Mouse (Mus musculus): ENCODE data around the gene Slc35f5. TPM values are rescaled to one million over a fixed set of nuclear protein-coding genes. Genes with fewer than 3 reads are reported as not detected.
"Not testable (repeated sequence)": the region's sequence is repeated elsewhere in the genome, so short reads cannot be mapped to it uniquely, and the experiment has no call there.

Slc35f5 gene
- polyA plus RNA-seq (2015; fragmentation: Nextera tagmentation; extraction: Ambion mirVana) = 27.7 and 34.8 TPM in 2 replicates

- peak; percentile 97 for ATAC-seq (ENCODE audit: low FRiP score)
- Histone ChIP-seq H3K9me3 (no peaks in the 10 kb centered on the region), H3K27me3 (no peaks in the 10 kb centered on the region), H3K36me3 (0 out of 2 replicates have a peak, but pooled peaks cover 7% of the 10 kb centered on the region), H3K4me1 (replicated peaks) (peaks cover 12% of the 10 kb centered on the region), H3K4me3 (peak within 1 kb of the TSS; percentile 82), H3K9ac (peak within 1 kb of the TSS; percentile 86), H3K4me2 (peak within 1 kb of the TSS; percentile 69), H3K27ac (peak within 1 kb of the TSS; percentile 93)
- under 1% methylated on average over 52 of the region's 61 CpGs for WGBS
These were observed at the start of gene Slc35f5 for GRCm38 (mm10) chr1:125560259-125561192. TSS of gene Slc35f5 (plus strand) at chr1:125560595.

DNA sequence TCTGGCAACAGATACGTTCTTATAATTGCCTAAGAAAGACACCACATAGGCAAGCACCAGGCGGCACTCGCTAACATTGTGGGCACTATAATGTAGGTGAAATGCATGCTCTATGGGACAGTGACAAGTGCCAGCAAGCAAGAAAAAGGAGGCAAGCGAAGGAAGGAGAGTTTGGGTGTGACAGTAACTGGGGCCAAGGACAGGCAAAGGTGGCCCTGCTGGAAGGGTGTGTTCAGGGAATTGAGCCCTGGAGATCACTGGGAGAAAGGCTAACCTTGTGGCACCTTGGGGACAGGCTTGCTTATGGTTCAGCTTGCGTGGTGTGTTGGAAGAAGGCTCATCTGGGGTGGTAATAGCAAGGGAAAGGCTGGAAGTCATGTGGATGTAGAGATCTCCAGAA, 45.7 kb upstream of the Slc35f5 start:
- Histone ChIP-seq H3K27me3 (no peaks in the 10 kb centered on the region), H3K4me1 (replicated peaks) (no peaks in the 10 kb centered on the region), H3K36me3 (no peaks in the 10 kb centered on the region), H3K4me3 (no peak overlapping the region), H3K9ac (no peak overlapping the region), H3K27ac (no peak overlapping the region), H3K4me2 (no peak overlapping the region), H3K9me3 (no peaks in the 10 kb centered on the region)
- 84% methylated on average over 5 of the region's 5 CpGs for WGBS
- no peak for ATAC-seq (ENCODE audit: low FRiP score)

- WGBS = 79% methylated on average over 7 of the region's 7 CpGs
These were observed 43.3 kb upstream of the Slc35f5 start for GRCm38 (mm10) chr1:125516910-125517659.

DNA sequence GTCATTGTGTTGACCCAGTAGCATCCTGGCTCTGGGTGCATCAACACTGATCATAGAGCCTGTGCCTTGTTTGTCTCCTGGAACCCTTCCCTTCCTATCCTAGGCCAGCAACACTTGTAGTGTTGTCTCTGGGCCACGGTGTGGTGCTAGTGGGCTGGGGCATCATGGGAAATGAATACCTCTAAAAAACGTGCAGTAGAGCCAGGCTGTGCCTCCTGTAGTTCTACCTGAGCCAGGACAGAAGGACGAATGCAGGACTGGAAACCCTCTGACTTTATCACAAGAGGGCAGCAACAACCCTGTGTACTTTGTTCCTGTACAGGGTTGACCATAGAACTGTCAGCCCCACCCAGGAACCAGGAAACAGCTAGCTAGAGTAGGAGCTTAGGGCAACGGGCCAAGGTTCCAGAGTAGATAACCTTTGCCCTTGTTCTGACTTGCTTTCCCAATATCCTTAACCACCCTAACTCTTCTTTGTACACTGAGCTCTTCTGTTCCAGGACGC, 41.2 kb upstream of the Slc35f5 start:
- Histone ChIP-seq H3K9ac (no peak overlapping the region), H3K36me3 (no peaks in the 10 kb centered on the region), H3K9me3 (no peaks in the 10 kb centered on the region), H3K4me2 (no peak overlapping the region), H3K27ac (no peak overlapping the region), H3K4me1 (replicated peaks) (no peaks in the 10 kb centered on the region), H3K4me3 (no peak overlapping the region), H3K27me3 (no peaks in the 10 kb centered on the region)
- 72% methylated on average over 5 of the region's 5 CpGs for WGBS
- no peak for ATAC-seq (ENCODE audit: low FRiP score)

More at GRCm38 (mm10) chr1:125516910-125517659, 43.3 kb upstream of the Slc35f5 start:
- Histone ChIP-seq H3K4me2 (no peak overlapping the region), H3K4me1 (replicated peaks) (no peaks in the 10 kb centered on the region), H3K27ac (no peak overlapping the region), H3K36me3 (no peaks in the 10 kb centered on the region), H3K4me3 (no peak overlapping the region), H3K9ac (no peak overlapping the region), H3K9me3 (no peaks in the 10 kb centered on the region), H3K27me3 (no peaks in the 10 kb centered on the region)
- no peak for ATAC-seq (ENCODE audit: low FRiP score)

- Histone ChIP-seq H3K4me1 (replicated peaks) (no peaks in the 10 kb centered on the region), H3K27ac (no peak overlapping the region), H3K4me3 (no peak overlapping the region), H3K36me3 (no peaks in the 10 kb centered on the region), H3K9ac (no peak overlapping the region), H3K27me3 (no peaks in the 10 kb centered on the region), H3K9me3 (no peaks in the 10 kb centered on the region), H3K4me2 (no peak overlapping the region)
- WGBS = 67% methylated on average over 7 of the region's 7 CpGs
- ATAC-seq (ENCODE audit: low FRiP score) = no peak
These were observed 34.3 kb upstream of the Slc35f5 start for GRCm38 (mm10) chr1:125525965-125526665.

- Histone ChIP-seq H3K36me3 (no peaks in the 10 kb centered on the region), H3K27me3 (no peaks in the 10 kb centered on the region), H3K4me2 (no peak overlapping the region), H3K9me3 (no peaks in the 10 kb centered on the region), H3K4me3 (no peak overlapping the region), H3K27ac (no peak overlapping the region), H3K9ac (no peak overlapping the region), H3K4me1 (replicated peaks) (no peaks in the 10 kb centered on the region)
- no peak for ATAC-seq (ENCODE audit: low FRiP score)
- 95% methylated on average over 1 of the region's 1 CpGs for WGBS
These were observed 33.8 kb upstream of the Slc35f5 start for GRCm38 (mm10) chr1:125526666-125527004.

GRCm38 (mm10) chr1:125527364-125527763, 33.0 kb upstream of the Slc35f5 start:
- Histone ChIP-seq H3K4me1 (replicated peaks) (no peaks in the 10 kb centered on the region), H3K27ac (no peak overlapping the region), H3K36me3 (no peaks in the 10 kb centered on the region), H3K9ac (no peak overlapping the region), H3K27me3 (no peaks in the 10 kb centered on the region), H3K9me3 (no peaks in the 10 kb centered on the region), H3K4me2 (no peak overlapping the region), H3K4me3 (no peak overlapping the region)
- WGBS = 83% methylated on average over 3 of the region's 3 CpGs
- no peak for ATAC-seq (ENCODE audit: low FRiP score)

GRCm38 (mm10) chr1:125533180-125533912, 27.0 kb upstream of the Slc35f5 start:
- H3K4me1 ChIP-seq (replicated peaks); H3K9me3 ChIP-seq; H3K4me3 ChIP-seq; H3K36me3 ChIP-seq; H3K27ac ChIP-seq; H3K27me3 ChIP-seq; ATAC-seq (ENCODE audit: low FRiP score); H3K4me2 ChIP-seq; H3K9ac ChIP-seq: not testable (repeated sequence)
- WGBS = 79% methylated on average over 10 of the region's 10 CpGs

DNA sequence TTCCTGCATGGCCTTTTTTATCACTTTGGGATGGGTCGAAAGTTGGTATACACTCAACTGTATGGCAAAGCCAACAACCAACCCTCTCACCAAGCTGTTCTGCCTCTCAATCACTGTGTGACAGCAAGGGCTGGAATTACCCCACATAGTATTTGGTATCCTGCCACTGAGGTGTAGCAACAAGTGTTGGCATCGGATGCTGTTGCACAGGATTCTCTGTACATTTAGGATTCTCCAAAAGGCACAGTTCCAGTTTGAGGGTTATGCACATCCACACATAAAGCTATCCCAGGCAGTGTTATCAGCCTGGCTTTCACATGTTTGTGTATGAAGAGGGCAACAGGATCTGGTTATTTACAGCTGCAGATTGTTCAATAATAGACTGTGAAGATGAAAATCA, 23.3 kb upstream of the Slc35f5 start:
- no peaks in the 10 kb centered on the region for H3K4me1 ChIP-seq (replicated peaks)
- H3K9ac ChIP-seq = no peak overlapping the region
- no peak for ATAC-seq (ENCODE audit: low FRiP score)
- 95% methylated on average over 2 of the region's 2 CpGs for WGBS
- H3K4me3 ChIP-seq = no peak overlapping the region
- no peaks in the 10 kb centered on the region for H3K9me3 ChIP-seq
- no peaks in the 10 kb centered on the region for H3K36me3 ChIP-seq
- no peak overlapping the region for H3K27ac ChIP-seq
- H3K4me2 ChIP-seq = no peak overlapping the region
- H3K27me3 ChIP-seq = no peaks in the 10 kb centered on the region

DNA sequence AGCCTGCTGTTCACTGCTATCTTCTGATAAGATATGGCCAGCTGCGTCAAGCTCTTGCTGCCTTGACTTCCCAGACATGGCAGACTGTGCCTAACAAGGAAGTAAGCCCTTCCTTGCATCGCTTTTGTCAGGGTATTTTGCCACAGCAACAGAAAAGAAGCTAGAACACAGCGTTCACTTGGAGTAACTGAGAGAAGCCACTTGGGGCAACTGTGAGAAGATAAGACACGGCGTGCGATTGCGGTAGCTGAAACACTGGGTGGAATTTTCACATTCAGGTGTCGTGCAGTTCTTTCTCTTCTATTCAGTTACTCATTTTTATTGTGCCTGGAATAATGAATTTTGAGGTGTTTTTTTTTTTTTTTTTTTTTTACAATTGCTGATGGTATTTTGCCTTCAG, 22.6 kb upstream of the Slc35f5 start:
- Histone ChIP-seq H3K4me1 (replicated peaks) (no peaks in the 10 kb centered on the region), H3K9me3 (no peaks in the 10 kb centered on the region), H3K4me2 (no peak overlapping the region), H3K9ac (no peak overlapping the region), H3K27ac (no peak overlapping the region), H3K27me3 (no peaks in the 10 kb centered on the region), H3K36me3 (no peaks in the 10 kb centered on the region), H3K4me3 (no peak overlapping the region)
- WGBS = 88% methylated on average over 8 of the region's 8 CpGs
- ATAC-seq (ENCODE audit: low FRiP score) = no peak

- no peaks in the 10 kb centered on the region for H3K9me3 ChIP-seq
- no peak overlapping the region for H3K9ac ChIP-seq
- H3K36me3 ChIP-seq = no peaks in the 10 kb centered on the region
- H3K4me2 ChIP-seq = no peak overlapping the region
- no peak overlapping the region for H3K27ac ChIP-seq
- H3K27me3 ChIP-seq = no peaks in the 10 kb centered on the region
- no peak overlapping the region for H3K4me3 ChIP-seq
- H3K4me1 ChIP-seq (replicated peaks) = no peaks in the 10 kb centered on the region
- ATAC-seq (ENCODE audit: low FRiP score) = no peak
- 73% methylated on average over 2 of the region's 2 CpGs for WGBS
These were observed 21.1 kb upstream of the Slc35f5 start for GRCm38 (mm10) chr1:125539312-125539711.

Data from hindbrain, embryonic 13.5 days (tissue).